Mouse (Mus musculus) granulocyte monocyte progenitor cell, adult 5-6 weeks (primary cell): ENCODE results near the gene Pelo. TPM values are rescaled to one million over a fixed set of nuclear protein-coding genes. Genes with fewer than 3 reads are reported as not detected.
A peak's percentile ranks its signal among the peaks of the same experiment; 100 is the strongest.

Source experiments
- ATAC-seq: replicated peaks from 2 replicates; pipeline ENCODE4 v1.8.0; 2016; ENCODE audit warnings: mild to moderate bottlenecking, moderate TSS enrichment, inconsistent platforms; ENCODE audit not compliant: poor library complexity, severe bottlenecking
- total RNA-seq, 2 experiments: library from RNA; stranded (forward) in 1 of 2; stranded (reverse) in 1 of 2; fragments of 200-712, 200-1000 nt in 1 of 2; fragments of >200 nt in 1 of 2; fragmentation: Nextera tagmentation in 1 of 2; gene quantifications; 2 replicates each; pipeline ENCODE4 v1.2.3; 2014 to 2017

Gene Pelo
- 20.4 and 25.4 TPM in 2 replicates for total RNA-seq (2014; fragmentation: Nextera tagmentation)
- total RNA-seq (2017): 13.1 and 13.8 TPM in 2 replicates

DNA sequence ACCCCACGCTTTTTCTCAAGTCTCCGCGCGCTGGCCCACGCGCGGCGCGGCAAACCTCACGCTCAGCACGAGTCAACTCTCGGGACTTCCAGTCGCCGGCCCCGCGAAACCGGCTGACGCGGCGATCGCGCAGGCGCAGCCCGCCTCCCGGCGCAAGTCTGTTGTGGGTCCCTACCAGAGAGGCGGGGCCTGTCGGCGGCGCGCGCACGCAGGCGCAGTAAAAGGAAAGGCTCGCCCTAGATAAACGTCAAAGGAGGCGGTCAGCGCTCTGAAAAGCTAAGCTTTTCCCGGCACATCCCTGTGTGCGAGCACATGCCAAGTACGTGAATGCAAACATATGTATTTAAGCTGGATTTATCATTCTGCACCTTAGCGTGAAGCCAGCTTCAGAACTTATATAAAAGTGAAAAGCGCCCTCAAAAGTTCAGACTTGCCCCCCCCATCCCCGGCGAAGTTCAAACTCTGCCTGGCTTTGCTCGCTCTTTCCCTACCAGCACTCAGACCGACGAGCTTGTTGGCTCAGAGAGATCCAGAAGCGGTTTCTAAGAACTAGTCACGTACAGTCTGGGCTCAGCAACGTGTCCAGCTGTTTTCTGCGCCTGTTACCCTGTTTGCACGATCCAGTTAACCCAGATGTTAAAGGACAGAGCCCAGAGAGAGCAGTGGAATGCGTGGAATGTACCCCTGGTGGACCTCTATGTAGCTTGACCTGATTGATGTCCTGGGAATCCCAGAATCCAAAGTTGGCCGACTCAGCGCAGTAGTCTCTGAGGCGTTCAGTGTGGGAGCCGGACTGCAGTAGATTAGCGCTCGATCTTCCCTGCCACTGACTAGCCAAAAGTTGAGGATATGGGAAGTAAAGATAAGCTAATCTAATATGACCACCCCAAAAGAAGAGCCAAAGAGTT is at the start of gene Pelo:
Gene Pelo, minus strand, starts transcription at position 118 of the 908 bp plus-strand sequence.
- peak; percentile 77 for ATAC-seq

GRCm38 (mm10) chr13:115138513-115138912 is 48.5 kb upstream of the Pelo start:
- ATAC-seq: no peak

GRCm38 (mm10) chr13:115136761-115137160 is 46.8 kb upstream of the Pelo start:
- ATAC-seq: peak; percentile 88

DNA sequence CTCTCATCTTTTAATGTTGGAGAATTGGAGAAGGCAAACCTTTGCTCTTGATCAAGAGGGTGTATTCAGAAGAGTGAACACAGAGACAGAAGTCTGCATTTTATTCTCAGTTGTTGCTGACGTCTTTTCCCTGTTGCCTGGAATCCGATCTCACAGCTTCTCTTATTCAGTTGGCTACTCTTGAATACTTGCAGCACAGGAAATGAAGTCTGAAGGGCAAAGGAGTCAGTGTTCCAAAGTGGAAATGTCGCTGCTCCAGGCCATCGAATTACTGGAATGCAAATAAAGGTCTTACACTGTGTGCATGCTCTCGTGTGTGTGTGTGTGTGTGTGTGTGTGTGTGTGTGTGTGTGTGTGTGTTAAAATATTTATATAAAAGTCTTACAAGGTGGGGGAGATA is 42.4 kb upstream of the Pelo start:
- ATAC-seq: no peak

DNA sequence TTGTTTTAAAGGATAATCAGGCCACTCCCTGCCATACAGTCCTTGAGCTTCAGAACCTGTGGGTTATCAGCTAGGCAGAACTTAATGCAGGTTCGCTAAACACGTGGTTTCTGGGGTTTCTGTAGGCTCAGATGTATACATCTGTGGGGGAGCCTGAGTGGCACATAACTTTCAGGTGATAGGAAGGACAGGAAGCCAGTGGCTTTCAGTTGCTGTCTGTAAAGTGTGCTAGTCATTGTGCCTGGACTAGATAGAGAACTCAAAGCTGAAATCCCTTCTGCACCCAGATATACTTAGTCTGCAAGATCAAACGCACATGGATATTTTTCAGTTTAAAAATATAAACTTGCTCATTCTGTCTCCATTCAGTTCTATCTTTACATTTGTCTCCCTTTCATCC is 41.4 kb upstream of the Pelo start:
- no peak for ATAC-seq

- peak; percentile 76 for ATAC-seq
Measured at GRCm38 (mm10) chr13:115130035-115130434, 40.0 kb upstream of the Pelo start.

DNA sequence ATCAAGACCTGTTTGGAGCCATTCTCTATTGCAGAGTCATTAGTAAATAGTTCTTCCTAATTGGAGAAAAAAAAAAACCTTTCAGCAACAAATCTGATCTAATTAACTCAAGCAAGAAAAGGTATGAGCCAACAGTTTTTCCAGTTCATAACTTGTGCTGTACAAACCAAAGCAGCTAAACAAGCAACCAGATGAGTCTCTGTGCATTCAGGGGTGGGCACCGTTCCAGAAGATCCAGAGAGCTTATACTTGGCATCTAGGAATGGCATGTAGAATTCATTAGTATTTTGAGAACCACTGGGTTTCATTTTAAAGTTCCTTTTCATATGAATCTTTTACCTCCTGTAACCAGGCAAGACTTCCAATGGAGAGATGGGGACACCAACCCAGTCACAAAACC is 37.8 kb upstream of the Pelo start:
- ATAC-seq: no peak

DNA sequence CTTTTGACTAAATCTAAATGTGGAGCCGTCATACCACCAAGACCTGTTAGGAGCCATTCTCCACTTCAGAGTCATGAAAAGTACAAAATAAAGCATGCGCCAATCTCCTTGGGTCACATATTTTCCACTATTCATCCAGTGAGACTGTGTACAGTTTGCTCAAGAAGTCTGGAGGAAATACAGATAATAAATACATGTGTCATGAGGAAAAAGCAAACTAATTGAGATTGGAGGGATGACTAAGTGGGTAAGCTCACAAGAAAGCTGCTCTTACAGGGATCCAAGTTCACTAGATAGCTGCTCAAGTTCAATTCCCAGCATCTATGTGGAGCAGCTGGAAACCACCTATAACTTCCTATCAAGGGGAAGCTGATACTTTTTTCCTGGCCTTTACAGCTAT is 36.5 kb upstream of the Pelo start:
- no peak for ATAC-seq

- ATAC-seq: no peak
Measured at GRCm38 (mm10) chr13:115125130-115125529, 35.1 kb upstream of the Pelo start.

- ATAC-seq: no peak
Measured at GRCm38 (mm10) chr13:115124521-115124920, 34.5 kb upstream of the Pelo start.

DNA sequence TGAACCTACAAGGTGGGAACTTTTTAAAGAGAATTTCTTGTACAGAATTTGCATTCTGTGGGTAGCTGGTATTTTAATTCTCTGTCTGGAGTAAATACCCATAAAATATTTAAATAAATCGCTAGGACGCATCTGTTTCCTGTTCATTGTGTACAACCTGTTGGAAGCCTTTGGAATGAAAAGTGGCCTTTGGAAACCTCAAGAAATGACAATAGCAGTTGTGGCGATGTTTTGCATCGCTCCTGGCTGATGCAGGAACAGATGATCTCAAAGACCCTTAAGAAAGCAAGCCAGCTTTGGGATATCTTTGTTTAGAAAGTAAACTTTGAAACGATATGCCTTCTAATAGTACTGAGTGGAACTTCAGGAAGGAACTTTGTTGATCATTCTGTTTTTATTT is 28.8 kb upstream of the Pelo start:
- no peak for ATAC-seq

- ATAC-seq: no peak
Measured at GRCm38 (mm10) chr13:115118195-115118594, 28.2 kb upstream of the Pelo start.

DNA sequence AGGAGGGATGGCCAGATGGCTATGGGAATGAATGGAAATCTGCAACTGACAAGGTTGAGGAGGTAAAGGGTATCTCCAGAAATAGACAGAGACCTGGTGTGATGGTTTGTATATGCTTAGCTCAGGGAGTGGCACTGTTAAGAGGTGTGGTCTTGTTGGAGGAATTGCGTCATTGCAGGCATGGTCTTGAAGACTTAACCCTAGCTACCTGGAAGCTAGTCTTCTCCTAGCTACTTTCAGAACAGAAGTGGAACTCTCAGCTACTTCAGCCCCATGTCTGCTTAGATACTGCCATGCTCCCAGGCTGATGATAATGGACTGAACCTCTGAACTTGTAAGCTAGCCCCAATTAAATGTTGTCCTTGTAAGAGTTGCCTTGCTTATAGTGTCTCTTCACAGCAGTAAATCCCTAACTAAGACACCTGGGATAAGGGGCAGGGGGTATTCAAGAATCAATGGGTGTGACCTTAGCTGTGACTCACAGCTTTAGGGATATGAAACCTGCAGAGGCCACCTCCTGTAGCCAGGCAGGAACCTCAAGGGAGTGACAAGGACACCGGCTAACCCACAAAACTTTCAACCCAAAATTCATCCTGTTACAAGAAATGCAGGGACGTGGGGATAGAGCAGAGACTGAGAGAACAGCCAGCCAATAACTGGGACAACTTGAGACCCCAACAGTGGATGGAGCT is 27.1 kb upstream of the Pelo start:
- ATAC-seq: peak; percentile 89

DNA sequence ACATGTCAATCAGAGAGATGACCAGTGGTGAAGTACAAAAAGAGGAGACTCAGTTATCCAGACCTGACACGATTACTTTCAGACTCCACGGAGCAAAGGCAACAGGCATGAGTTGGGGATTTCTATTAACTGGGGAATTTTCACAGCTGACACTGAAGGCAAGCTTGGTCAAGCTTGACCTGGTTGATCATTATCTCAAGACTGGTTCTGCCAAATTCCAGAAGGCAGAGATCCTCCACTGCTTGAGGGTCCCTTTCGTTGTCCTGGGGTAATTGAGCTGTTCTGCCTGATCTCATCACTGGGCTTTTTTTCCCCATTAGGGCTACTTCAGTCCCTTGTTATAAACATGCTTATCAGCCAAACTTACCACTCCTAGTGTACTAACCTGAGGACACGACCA is 19.6 kb upstream of the Pelo start:
- ATAC-seq: no peak

DNA sequence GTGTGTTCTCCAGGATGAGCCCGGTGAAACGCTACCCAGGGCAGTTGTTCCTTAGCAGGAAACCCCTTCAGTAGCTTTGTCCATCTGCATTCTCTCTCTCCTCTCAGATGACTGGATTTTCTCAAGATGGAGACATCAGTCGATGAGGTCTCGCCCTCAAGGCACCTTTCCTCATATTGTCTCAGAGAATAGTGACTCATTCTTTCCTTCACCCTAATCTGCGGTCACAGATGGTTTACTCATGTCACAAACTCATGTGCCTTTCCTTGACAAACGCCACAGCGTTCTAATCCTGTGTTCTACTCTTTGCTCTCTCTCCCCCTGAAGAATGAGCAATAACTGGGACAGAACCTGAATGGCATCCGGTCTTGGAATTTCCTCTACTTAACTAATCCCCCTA is 17.4 kb upstream of the Pelo start:
- peak; percentile 19; the same call in 1 of the 2 replicates for ATAC-seq

DNA sequence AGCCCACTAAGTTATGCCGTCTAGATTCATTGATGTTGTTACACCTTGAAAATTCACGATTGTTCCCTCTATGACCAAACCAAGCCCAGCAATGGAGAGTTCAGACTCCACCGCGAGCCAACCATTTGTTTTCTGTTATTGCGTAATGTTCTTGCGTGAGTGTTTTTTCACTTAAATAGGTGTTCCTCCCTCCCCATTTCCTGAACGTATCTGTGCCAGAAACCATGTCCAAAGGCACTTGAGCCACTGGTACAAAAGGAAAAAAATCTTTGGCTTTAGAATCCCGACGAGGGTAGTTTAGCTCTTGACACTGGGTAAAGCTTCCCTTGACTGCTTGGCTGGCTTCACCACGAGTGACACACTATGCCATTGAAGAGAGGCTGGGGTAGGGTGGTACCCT is 16.2 kb upstream of the Pelo start:
- no peak for ATAC-seq

- ATAC-seq: peak; percentile 54
Measured at GRCm38 (mm10) chr13:115102754-115103153, 12.8 kb upstream of the Pelo start.

- ATAC-seq: peak; percentile 75
Measured at GRCm38 (mm10) chr13:115101355-115102191, 11.6 kb upstream of the Pelo start, which contains the start of the genes Gm49395 and Itga1. Gene Gm49395 (minus strand): TSS chr13:115101921. Gene Itga1 (minus strand): TSS chr13:115101964.

DNA sequence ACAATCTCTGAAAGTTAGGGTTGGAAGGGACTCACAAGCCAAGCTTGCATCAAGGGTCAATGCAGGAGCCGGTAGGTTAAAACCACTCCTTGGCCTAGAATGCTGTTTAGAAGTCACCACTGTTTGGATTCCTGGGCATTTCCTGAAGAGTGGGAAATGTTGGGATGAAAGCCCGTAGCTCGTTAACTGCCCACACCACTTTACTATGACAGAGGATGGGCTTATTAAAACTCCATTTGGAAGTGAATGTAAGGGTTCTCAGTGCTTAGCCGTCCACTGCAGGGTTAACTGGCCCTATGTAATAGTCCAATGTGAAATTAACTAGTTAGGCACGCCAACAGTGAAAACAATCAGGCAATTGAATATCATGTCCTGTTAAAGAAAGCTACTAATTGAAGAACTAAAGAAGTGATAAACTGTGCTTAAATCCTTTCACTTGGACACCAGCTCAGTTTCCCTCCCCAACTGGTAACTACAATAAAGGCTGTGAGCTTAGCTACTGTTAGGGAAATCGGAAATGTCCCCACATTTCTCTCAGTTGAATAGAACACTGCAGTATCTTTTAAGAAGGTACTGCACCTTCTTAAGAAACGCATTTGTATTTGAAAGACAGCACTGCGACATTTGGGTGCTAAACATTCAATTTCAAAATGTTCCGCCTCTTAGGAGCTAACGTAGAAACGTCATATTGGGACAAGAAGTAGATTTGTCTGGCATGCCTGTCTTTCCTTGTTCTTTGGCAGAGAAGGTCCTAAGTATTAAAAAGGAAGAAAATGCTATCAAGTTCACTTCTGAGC is 10.6 kb upstream of the Pelo start:
- no peak for ATAC-seq

DNA sequence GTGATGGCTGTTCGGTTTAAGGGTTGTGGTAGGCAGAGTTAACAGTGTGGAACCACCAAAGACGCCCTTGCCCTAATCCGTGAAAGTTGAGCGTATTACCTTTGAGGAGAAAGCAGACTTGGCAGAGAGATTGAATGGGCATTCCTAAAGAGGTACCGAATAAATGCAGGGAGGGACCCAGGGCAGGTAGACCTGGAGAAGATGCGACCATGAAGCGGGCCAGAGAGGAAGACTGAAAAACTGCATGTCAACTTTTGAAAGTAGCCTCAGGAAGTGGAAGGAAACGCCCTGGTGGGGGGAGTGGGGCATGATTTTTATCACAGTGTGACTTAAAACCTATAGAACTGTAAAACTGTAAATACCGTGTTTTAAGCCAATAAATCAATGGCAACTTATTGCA is 9.4 kb upstream of the Pelo start:
- ATAC-seq: no peak
